Mouse (Mus musculus): ENCODE data around the gene 2900011O08Rik. TPM values are rescaled to one million over a fixed set of nuclear protein-coding genes. Genes with fewer than 3 reads are reported as not detected.
"Not testable (repeated sequence)": the region's sequence is repeated elsewhere in the genome, so short reads cannot be mapped to it uniquely, and the experiment has no call there.

The 2900011O08Rik gene
- polyA plus RNA-seq, 2 experiments = 2.5 to 2.9 TPM

- not testable (repeated sequence) for H3K27ac ChIP-seq (replicated peaks; ENCODE audit: low read depth, low read length); H3K9ac ChIP-seq (ENCODE audit: low read depth, low read length, severe bottlenecking); H3K27me3 ChIP-seq (ENCODE audit: control insufficient read depth, insufficient read depth, low read length); ATAC-seq (ENCODE audit: low FRiP score, low read depth); H3K36me3 ChIP-seq (ENCODE audit: control insufficient read depth, insufficient read depth, low read length); H3K9me3 ChIP-seq (ENCODE audit: control insufficient read depth, low read length); DNase-seq (ENCODE audit: low spot score); H3K4me2 ChIP-seq (replicated peaks; ENCODE audit: low read depth, low read length, severe bottlenecking); H3K4me3 ChIP-seq (replicated peaks; ENCODE audit: low read length); H3K4me1 ChIP-seq (ENCODE audit: control insufficient read depth, insufficient read depth, low read length)
- WGBS = 77% methylated on average over 3 of the region's 3 CpGs
Observed at GRCm38 (mm10) chr16:13981726-13982125, 4.7 kb upstream of the 2900011O08Rik start.

GRCm38 (mm10) chr16:13983161-13983560 lies 3.2 kb upstream of the 2900011O08Rik start:
- Histone ChIP-seq H3K27ac (replicated peaks; ENCODE audit: low read depth, low read length) (no peak overlapping the region), H3K4me3 (replicated peaks; ENCODE audit: low read length) (no peak overlapping the region), H3K27me3 (ENCODE audit: control insufficient read depth, insufficient read depth, low read length) (no peaks in the 10 kb centered on the region), H3K4me2 (replicated peaks; ENCODE audit: low read depth, low read length, severe bottlenecking) (no peak overlapping the region), H3K4me1 (ENCODE audit: control insufficient read depth, insufficient read depth, low read length) (0 out of 2 replicates have a peak, but pooled peaks cover 4% of the 10 kb centered on the region), H3K36me3 (ENCODE audit: control insufficient read depth, insufficient read depth, low read length) (no peaks in the 10 kb centered on the region), H3K9me3 (ENCODE audit: control insufficient read depth, low read length) (no peaks in the 10 kb centered on the region), H3K9ac (ENCODE audit: low read depth, low read length, severe bottlenecking) (no peak overlapping the region)
- DNase-seq (ENCODE audit: low spot score) = no peak
- no peak for ATAC-seq (ENCODE audit: low FRiP score, low read depth)
- 85% methylated on average over 5 of the region's 5 CpGs for WGBS
- TF ChIP-seq POLR2A (IDR thresholded peaks at IDR 0.05; ENCODE audit: borderline replicate concordance, extremely low read depth, insufficient read depth, insufficient read length) = no peak

- WGBS = 60% methylated on average over 3 of the region's 3 CpGs
- H3K9me3 ChIP-seq (ENCODE audit: control insufficient read depth, low read length) = no peaks in the 10 kb centered on the region
- 0 out of 2 replicates have a peak, but pooled peaks cover 4% of the 10 kb centered on the region for H3K4me1 ChIP-seq (ENCODE audit: control insufficient read depth, insufficient read depth, low read length)
- H3K36me3 ChIP-seq (ENCODE audit: control insufficient read depth, insufficient read depth, low read length) = no peaks in the 10 kb centered on the region
- H3K27ac ChIP-seq (replicated peaks; ENCODE audit: low read depth, low read length) = no peak overlapping the region
- H3K4me3 ChIP-seq (replicated peaks; ENCODE audit: low read length) = peak overlapping the region; percentile 42
- no peak for TF ChIP-seq POLR2A (IDR thresholded peaks at IDR 0.05; ENCODE audit: borderline replicate concordance, extremely low read depth, insufficient read depth, insufficient read length)
- H3K27me3 ChIP-seq (ENCODE audit: control insufficient read depth, insufficient read depth, low read length) = no peaks in the 10 kb centered on the region
- H3K4me2 ChIP-seq (replicated peaks; ENCODE audit: low read depth, low read length, severe bottlenecking) = peak overlapping the region; percentile 65
- DNase-seq (ENCODE audit: low spot score) = no peak
- H3K9ac ChIP-seq (ENCODE audit: low read depth, low read length, severe bottlenecking) = peak overlapping the region; percentile 57
- ATAC-seq (ENCODE audit: low FRiP score, low read depth) = no peak
Observed at GRCm38 (mm10) chr16:13986197-13986573, 219 bp upstream of the 2900011O08Rik start.

- Histone ChIP-seq H3K9me3 (ENCODE audit: control insufficient read depth, low read length) (no peaks in the 10 kb centered on the region), H3K4me3 (replicated peaks; ENCODE audit: low read length) (no peak overlapping the region), H3K4me1 (ENCODE audit: control insufficient read depth, insufficient read depth, low read length) (no peaks in the 10 kb centered on the region), H3K27ac (replicated peaks; ENCODE audit: low read depth, low read length) (no peak overlapping the region), H3K36me3 (ENCODE audit: control insufficient read depth, insufficient read depth, low read length) (no peaks in the 10 kb centered on the region), H3K27me3 (ENCODE audit: control insufficient read depth, insufficient read depth, low read length) (no peaks in the 10 kb centered on the region), H3K4me2 (replicated peaks; ENCODE audit: low read depth, low read length, severe bottlenecking) (no peak overlapping the region), H3K9ac (ENCODE audit: low read depth, low read length, severe bottlenecking) (no peak overlapping the region)
- 79% methylated on average over 11 of the region's 11 CpGs for WGBS
- ATAC-seq (ENCODE audit: low FRiP score, low read depth) (no peak), DNase-seq (ENCODE audit: low spot score) (no peak)
- TF ChIP-seq POLR2A (IDR thresholded peaks at IDR 0.05; ENCODE audit: borderline replicate concordance, extremely low read depth, insufficient read depth, insufficient read length) = no peak
Observed at GRCm38 (mm10) chr16:13992518-13993248, 6.3 kb downstream of the 2900011O08Rik start.

GRCm38 (mm10) chr16:13994076-13994475 lies 7.7 kb downstream of the 2900011O08Rik start:
- no peak overlapping the region for H3K27ac ChIP-seq (replicated peaks; ENCODE audit: low read depth, low read length)
- H3K27me3 ChIP-seq (ENCODE audit: control insufficient read depth, insufficient read depth, low read length) = no peaks in the 10 kb centered on the region
- H3K4me1 ChIP-seq (ENCODE audit: control insufficient read depth, insufficient read depth, low read length) = no peaks in the 10 kb centered on the region
- DNase-seq (ENCODE audit: low spot score) (no peak), ATAC-seq (ENCODE audit: low FRiP score, low read depth) (no peak)
- no peaks in the 10 kb centered on the region for H3K36me3 ChIP-seq (ENCODE audit: control insufficient read depth, insufficient read depth, low read length)
- TF ChIP-seq POLR2A (IDR thresholded peaks at IDR 0.05; ENCODE audit: borderline replicate concordance, extremely low read depth, insufficient read depth, insufficient read length) = no peak
- no peak overlapping the region for H3K4me2 ChIP-seq (replicated peaks; ENCODE audit: low read depth, low read length, severe bottlenecking)
- no peak overlapping the region for H3K9ac ChIP-seq (ENCODE audit: low read depth, low read length, severe bottlenecking)
- no peaks in the 10 kb centered on the region for H3K9me3 ChIP-seq (ENCODE audit: control insufficient read depth, low read length)
- 90% methylated on average over 1 of the region's 1 CpGs for WGBS
- H3K4me3 ChIP-seq (replicated peaks; ENCODE audit: low read length) = no peak overlapping the region

Data from limb, embryonic 14.5 days (tissue).